Mouse (Mus musculus) forebrain, postnatal 0 days (tissue): Measurements from ENCODE around the gene Ccdc155. TPM values are rescaled to one million over a fixed set of nuclear protein-coding genes. Genes with fewer than 3 reads are reported as not detected.

Experiments
- ATAC-seq: fragments of 200-750 bp; cut with Nextera tagmentation; 2 replicates; pipeline ENCODE4 v1.8.0; 2017; ENCODE audit warnings: mild to moderate bottlenecking, moderate library complexity
- DNase-seq: peaks from one replicate; pipeline ENCODE4 v3.0.0-alpha.2; 2015
- H3K27ac ChIP-seq: fragments of 300-500 bp; sonication (generic); 2 replicates; pipeline ENCODE4 v1.5.1; 2014; ENCODE audit warnings: low read depth, mild to moderate bottlenecking, antibody characterized with exemption, low read length, moderate library complexity, mixed read lengths
- H3K27me3 ChIP-seq: fragments of 300-500 bp; sonication (generic); 2 replicates; pipeline ENCODE4 v1.6.1; 2014; ENCODE audit warnings: mild to moderate bottlenecking, low read length, mixed read lengths; ENCODE audit not compliant: insufficient read depth
- H3K36me3 ChIP-seq: fragments of 300-500 bp; sonication (generic); 2 replicates; pipeline ENCODE4 v1.6.1; 2014; ENCODE audit warnings: mild to moderate bottlenecking, moderate library complexity; ENCODE audit not compliant: insufficient read depth
- H3K4me1 ChIP-seq: fragments of 300-500 bp; sonication (generic); 2 replicates; pipeline ENCODE4 v1.6.1; 2014; ENCODE audit warnings: antibody characterized with exemption; ENCODE audit not compliant: insufficient read depth
- H3K4me2 ChIP-seq: fragments of 300-500 bp; sonication (generic); 2 replicates; pipeline ENCODE4 v1.6.1; 2014; ENCODE audit warnings: low read depth, mild to moderate bottlenecking, moderate library complexity
- H3K4me3 ChIP-seq: fragments of 300-500 bp; sonication (generic); 2 replicates; pipeline ENCODE4 v1.5.1; 2014; ENCODE audit warnings: low read depth, low read length, mixed read lengths
- H3K9ac ChIP-seq: fragments of 300-500 bp; sonication (generic); 2 replicates; pipeline ENCODE4 v1.6.1; 2014; ENCODE audit warnings: mild to moderate bottlenecking
- H3K9me3 ChIP-seq: fragments of 300-500 bp; sonication (generic); 2 replicates; pipeline ENCODE4 v1.6.1; 2016; ENCODE audit warnings: low read length
- CTCF ChIP-seq: sonication (generic); IDR thresholded peaks from 2 replicates; pipeline ENCODE4 v1.5.1; 2016; ENCODE audit warnings: antibody characterized with exemption, control low read depth, low read depth
- WGBS: fragments of 180-500 bp; shearing (Covaris S2); extraction: QIAGEN DNeasy Blood & Tissue Kit; methylation state at CpG from one replicate; pipeline ENCODE4 v1.1.7; 2014; 5-methylcytosine and 5-hydroxymethylcytosine counted together
- polyA plus RNA-seq: library from polyadenylated mRNA; unstranded; fragments of >200 nt; fragmentation: Nextera tagmentation; extraction: Ambion mirVana; gene quantifications from 2 replicates; pipeline ENCODE4 v1.2.1, GENCODE M21; 2015
- total RNA-seq: library from RNA; depleted of rRNA; stranded (reverse); fragments of >200 nt; gene quantifications from 2 replicates; pipeline ENCODE4 v1.2.3, GENCODE M21; 2014

Ccdc155 gene
- total and polyA plus RNA-seq, 2 experiments from 2014 or later, result 0.14 to 0.97 TPM

GRCm38 (mm10) chr7:45181540-45181939, 23.2 kb downstream of the Ccdc155 start:
- peak overlapping the region; percentile 57 for H3K4me2 ChIP-seq
- no peaks in the 10 kb centered on the region for H3K4me1 ChIP-seq
- no peaks in the 10 kb centered on the region for H3K36me3 ChIP-seq
- WGBS, result 3% methylated on average over 34 of the region's 35 CpGs
- no peak overlapping the region for H3K27ac ChIP-seq
- H3K9ac ChIP-seq, result no peak overlapping the region
- H3K4me3 ChIP-seq, result peak overlapping the region; percentile 37
- TF ChIP-seq CTCF, result peak; percentile 32; the same call in 1 of the 2 replicates
- DNase-seq (no peak), ATAC-seq (no peak)
- no peaks in the 10 kb centered on the region for H3K9me3 ChIP-seq
- H3K27me3 ChIP-seq, result peaks cover 81% of the 10 kb centered on the region

DNA sequence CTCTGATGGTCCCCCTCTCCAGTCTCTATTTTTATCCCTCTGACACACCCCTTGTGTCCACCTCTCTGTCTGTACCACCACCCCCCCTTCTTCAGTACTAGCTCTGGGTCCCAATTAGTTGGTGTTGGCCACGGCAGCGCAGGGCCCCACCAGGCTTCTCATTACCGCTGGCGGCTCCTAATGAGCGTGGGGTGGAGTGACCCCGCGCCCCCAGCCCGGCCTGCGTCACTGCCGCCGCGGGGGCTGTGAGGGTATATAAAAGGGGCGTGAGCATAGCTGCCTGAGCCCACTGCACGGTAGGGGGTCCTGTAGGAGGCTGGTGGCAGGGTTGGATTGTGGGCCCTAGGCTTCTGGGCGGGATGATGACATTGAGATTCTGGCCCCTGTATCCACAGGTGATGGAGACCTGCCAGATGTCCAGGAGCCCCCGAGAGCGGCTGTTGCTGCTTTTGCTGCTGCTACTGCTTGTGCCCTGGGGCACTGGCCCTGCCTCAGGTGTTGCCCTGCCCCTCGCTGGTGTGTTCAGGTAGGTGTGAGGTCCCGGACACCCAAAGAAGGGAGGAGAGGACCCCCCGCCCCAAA, 23.7 kb downstream of the Ccdc155 start, which contains the start of gene Pth2:
Gene Pth2 (plus strand): TSS at position 100 of the 582 bp plus-strand sequence.
- H3K36me3 ChIP-seq, result no peaks in the 10 kb centered on the region
- DNase-seq (no peak), ATAC-seq (no peak)
- no peak within 1 kb of the TSS for H3K27ac ChIP-seq
- peak within 1 kb of the TSS; percentile 57 for H3K4me2 ChIP-seq
- H3K27me3 ChIP-seq, result peaks cover 84% of the 10 kb centered on the region
- H3K4me1 ChIP-seq, result no peaks in the 10 kb centered on the region; the same call in 1 of the 2 replicates
- H3K9ac ChIP-seq, result no peak within 1 kb of the TSS
- TF ChIP-seq CTCF, result no peak
- no peaks in the 10 kb centered on the region for H3K9me3 ChIP-seq
- H3K4me3 ChIP-seq, result peak within 1 kb of the TSS; percentile 37
- 8% methylated on average over 20 of the region's 20 CpGs for WGBS

DNA sequence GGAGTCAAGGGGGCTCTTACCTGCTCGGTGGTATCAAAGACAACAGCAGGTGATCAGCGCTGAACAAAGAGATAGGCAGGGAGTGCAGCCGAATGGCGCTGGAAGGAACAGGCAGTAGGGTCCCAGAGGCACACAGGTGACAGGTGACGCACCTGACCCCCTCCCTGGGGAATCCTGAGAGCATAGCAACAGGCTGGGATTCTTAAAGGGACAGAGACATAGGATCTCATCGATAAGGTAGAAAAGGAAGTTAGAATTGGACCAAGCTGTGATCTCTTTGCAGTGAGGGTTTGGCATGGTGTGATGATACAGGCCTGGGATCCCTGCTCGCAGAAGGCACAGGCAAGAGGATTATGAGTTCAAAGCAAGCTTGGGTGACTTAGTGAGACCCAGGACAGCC, 25.2 kb downstream of the Ccdc155 start, which contains the start of gene Gfy:
Gene Gfy (minus strand): TSS at position 101 of the 400 bp plus-strand sequence.
- ATAC-seq (no peak), DNase-seq (no peak)
- Histone ChIP-seq H3K4me2 (no peak within 1 kb of the TSS), H3K36me3 (no peaks in the 10 kb centered on the region), H3K9ac (no peak within 1 kb of the TSS), H3K4me3 (no peak within 1 kb of the TSS), H3K9me3 (no peaks in the 10 kb centered on the region), H3K27ac (no peak within 1 kb of the TSS), H3K4me1 (no peaks in the 10 kb centered on the region; the same call in 1 of the 2 replicates), H3K27me3 (peaks cover 92% of the 10 kb centered on the region)
- TF ChIP-seq CTCF, result no peak
- 23% methylated on average over 7 of the region's 7 CpGs for WGBS

GRCm38 (mm10) chr7:45178550-45178949, 26.1 kb downstream of the Ccdc155 start:
- DNase-seq (no peak), ATAC-seq (no peak)
- no peak for TF ChIP-seq CTCF
- Histone ChIP-seq H3K4me1 (no peaks in the 10 kb centered on the region; the same call in 1 of the 2 replicates), H3K27ac (no peak overlapping the region), H3K9ac (no peak overlapping the region), H3K4me3 (no peak overlapping the region), H3K4me2 (no peak overlapping the region), H3K36me3 (no peaks in the 10 kb centered on the region), H3K9me3 (no peaks in the 10 kb centered on the region), H3K27me3 (peaks cover 91% of the 10 kb centered on the region)
- WGBS, result 32% methylated on average over 7 of the region's 7 CpGs

- 0 out of 2 replicates have a peak overlapping the region, but pooled peaks have one; percentile 6 for H3K9ac ChIP-seq
- H3K9me3 ChIP-seq, result no peaks in the 10 kb centered on the region
- H3K4me1 ChIP-seq, result no peaks in the 10 kb centered on the region; the same call in 1 of the 2 replicates
- peaks cover 71% of the 10 kb centered on the region for H3K27me3 ChIP-seq
- H3K27ac ChIP-seq, result no peak overlapping the region
- TF ChIP-seq CTCF, result no peak
- peak overlapping the region; percentile 22 for H3K4me3 ChIP-seq
- ATAC-seq (no peak), DNase-seq (no peak)
- no peaks in the 10 kb centered on the region for H3K36me3 ChIP-seq
- 6% methylated on average over 26 of the region's 31 CpGs for WGBS
- H3K4me2 ChIP-seq, result peak overlapping the region; percentile 36
Measured at GRCm38 (mm10) chr7:45176356-45176755, 28.3 kb downstream of the Ccdc155 start.

- TF ChIP-seq CTCF, result no peak
- Histone ChIP-seq H3K4me3 (peak overlapping the region; percentile 22), H3K9ac (0 out of 2 replicates have a peak overlapping the region, but pooled peaks have one; percentile 6), H3K9me3 (no peaks in the 10 kb centered on the region), H3K4me2 (peak overlapping the region; percentile 36), H3K27ac (no peak overlapping the region), H3K36me3 (no peaks in the 10 kb centered on the region), H3K27me3 (peaks cover 67% of the 10 kb centered on the region), H3K4me1 (no peaks in the 10 kb centered on the region; the same call in 1 of the 2 replicates)
- no peak for ATAC-seq
- under 1% methylated on average over 23 of the region's 23 CpGs for WGBS
- DNase-seq, result no peak
Measured at GRCm38 (mm10) chr7:45175929-45176328, 28.8 kb downstream of the Ccdc155 start.

- Histone ChIP-seq H3K27ac (no peak overlapping the region), H3K27me3 (peaks cover 61% of the 10 kb centered on the region), H3K4me3 (no peak overlapping the region), H3K36me3 (no peaks in the 10 kb centered on the region), H3K4me2 (no peak overlapping the region), H3K4me1 (no peaks in the 10 kb centered on the region; the same call in 1 of the 2 replicates), H3K9ac (no peak overlapping the region), H3K9me3 (no peaks in the 10 kb centered on the region)
- TF ChIP-seq CTCF, result no peak
- DNase-seq, result no peak
- ATAC-seq, result no peak
- WGBS, result 2% methylated on average over 13 of the region's 13 CpGs
Measured at GRCm38 (mm10) chr7:45175398-45175797, 29.3 kb downstream of the Ccdc155 start.
